Mouse (Mus musculus): ENCODE data around the gene Rhox3h. TPM values are rescaled to one million over a fixed set of nuclear protein-coding genes. Genes with fewer than 3 reads are reported as not detected.
"Not testable (repeated sequence)": the region's sequence is repeated elsewhere in the genome, so short reads cannot be mapped to it uniquely, and the experiment has no call there.

Gene Rhox3h
- not detected in 2 replicates for total RNA-seq (2021)
- long read RNA-seq = 0 reads

DNA sequence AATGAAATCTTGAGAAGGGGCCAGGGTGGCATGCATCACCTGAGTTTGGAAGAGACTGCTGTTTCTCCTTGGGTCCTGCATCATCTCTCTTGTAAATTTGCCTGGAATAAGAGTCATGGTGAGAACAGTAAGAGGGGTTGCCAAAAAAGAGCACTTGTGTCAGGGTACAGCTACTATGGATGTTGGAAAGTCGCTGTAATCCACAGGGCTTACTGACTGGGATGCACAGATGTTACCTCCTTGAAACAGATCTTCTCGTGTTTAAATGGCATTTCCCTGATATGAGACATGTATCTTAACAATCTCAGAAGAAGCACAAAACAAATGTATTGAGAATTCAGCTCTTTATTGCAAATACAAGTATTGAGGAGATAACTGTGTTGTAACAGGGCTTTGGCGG lies at the start of gene Rhox3h:
TSS of gene Rhox3h (minus strand) at position 101 of the 400 bp plus-strand sequence.
- DNase-seq = not testable (repeated sequence)

DNA sequence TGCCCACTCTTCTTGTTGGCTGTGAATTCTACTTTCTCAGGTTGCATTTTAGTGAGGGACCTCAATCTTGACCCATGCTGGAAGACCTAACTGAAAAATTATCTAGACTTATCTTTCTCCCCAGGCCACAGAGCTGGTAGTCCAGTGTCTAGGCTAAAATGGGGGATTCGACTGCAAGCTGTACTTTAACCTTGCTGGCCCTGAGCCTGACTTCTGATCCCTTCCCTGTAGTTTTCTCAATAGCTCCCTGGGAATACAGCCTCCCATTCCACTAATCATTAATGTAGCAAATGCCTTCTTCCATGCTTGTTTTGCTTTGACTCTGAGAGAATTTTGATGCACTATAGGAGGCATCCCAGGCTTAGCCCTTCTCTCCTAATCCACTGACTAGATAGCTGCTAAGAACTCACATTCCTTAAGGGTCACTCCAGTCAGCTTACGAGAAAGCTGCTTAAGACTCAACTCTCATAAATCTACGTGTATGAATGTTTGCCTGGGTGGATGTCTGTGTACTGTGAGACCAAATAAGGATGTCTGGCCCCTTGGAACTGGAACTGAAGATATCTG lies 33.3 kb upstream of the Rhox3h start:
- DNase-seq = no peak

DNA sequence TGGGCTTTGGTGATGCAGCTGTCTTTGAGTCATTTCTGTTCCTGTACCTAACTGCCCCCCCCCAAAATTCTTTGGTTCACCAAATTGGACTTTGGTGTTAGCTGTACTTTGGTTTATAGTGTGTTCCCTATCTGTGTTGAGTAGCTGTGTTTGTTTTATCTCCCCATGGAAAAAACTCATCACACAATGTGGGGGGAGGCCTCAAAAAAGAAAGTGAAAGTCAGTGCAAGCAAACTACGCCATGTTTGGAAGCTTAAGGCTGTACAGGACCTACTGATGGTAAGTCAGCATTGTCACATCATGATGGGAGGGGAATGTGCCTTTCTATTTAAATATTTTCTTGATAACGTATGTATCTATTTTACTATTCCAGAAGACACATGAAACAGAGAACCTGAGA lies 23.7 kb upstream of the Rhox3h start:
- no peak for DNase-seq

DNA sequence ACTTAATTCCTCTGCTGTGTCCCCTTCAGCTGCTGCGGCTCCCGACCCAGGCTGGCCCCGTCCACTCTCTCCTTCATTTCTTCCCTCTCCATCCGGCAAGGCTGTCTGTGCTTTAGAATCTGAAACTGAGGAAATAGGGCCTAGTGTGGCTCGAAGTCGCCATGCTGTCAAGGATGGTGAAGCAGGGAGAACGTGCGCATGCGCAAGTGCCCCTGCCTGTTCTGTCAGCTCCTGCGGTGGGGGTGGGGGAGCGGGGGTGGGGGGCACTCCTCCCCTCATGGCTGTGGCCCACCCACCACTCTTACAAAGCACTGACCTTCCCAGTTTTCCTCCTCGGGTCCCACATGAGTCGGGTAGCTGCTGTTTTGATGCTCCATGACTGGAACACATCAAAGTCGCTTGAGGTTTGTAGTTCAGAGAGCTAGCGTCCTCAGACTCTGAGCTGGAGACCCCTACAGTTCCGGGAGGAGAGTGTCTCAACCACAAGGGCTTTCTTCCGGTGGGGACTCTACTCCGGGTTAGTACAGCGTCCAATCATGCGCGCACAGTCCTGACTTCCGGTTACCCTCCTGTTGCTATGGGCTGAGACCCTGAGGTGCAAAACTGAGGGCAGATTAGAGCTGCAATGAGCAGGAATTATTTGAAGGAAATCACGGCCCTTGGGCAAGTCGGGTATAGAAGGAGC lies 14.6 kb upstream of the Rhox3h start:
- DNase-seq = no peak

DNA sequence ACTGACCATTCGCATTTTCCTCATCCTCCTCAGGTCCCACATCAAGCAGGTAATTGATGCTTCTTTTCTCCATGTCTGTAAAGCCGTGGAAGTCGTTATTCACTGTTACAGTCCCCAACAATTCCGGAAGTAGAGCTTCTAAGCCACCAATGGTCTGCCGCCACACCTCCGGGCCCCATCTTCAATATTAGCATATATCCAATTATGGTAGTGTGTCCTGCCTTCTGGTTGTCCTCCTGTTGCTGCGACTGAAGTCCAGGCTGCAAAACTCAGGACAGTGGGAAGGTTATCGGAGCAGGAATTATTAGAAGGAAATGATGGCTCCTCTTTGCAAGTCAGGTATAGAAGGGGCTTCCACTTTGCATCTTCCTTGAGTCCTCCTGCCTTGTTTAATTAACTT lies 4.6 kb upstream of the Rhox3h start, which contains the start of gene Rhox2h:
TSS of gene Rhox2h (minus strand) at position 101 of the 400 bp plus-strand sequence.
- not testable (repeated sequence) for DNase-seq

DNA sequence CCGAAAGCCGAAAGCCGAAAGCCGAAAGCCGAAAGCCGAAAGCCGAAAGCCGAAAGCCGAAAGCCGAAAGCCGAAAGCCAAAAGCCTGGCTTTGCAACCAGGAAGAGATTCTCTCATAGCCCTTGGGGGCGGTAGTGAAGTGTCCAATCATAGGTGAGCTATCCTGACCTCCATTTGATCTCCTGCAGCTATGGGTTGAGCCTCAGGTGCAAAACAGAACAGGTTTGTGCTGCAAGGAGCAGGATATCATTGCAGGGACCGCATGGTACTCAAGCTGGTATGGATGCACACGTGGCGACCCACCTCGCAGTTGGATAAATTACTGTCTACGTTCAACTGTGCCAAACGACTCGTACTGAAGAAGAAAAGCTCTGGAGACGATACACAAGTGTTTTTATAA lies 17.3 kb downstream of the Rhox3h start, which contains the start of gene Rhox4g:
TSS of gene Rhox4g (minus strand) at position 101 of the 400 bp plus-strand sequence.
- DNase-seq = not testable (repeated sequence)

DNA sequence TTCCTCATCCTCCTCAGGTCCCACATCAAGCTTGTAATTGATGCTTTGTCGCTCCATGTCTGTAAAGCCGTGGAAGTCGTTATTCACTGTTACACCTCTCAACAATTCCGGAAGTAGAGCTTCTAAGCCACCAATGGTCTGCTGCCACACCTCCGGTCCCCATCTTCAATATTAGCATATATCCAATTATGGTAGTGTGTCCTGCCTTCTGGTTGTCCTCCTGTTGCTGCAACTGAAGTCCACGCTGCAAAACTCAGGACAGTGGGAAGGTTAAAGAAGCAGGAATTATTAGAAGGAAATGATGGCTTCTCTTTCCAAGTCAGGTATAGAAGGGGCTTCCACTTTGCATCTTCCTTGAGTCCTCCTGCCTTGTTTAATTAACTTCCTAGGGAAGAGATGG lies 25.2 kb downstream of the Rhox3h start, which contains the start of gene Rhox2g:
TSS of gene Rhox2g (minus strand) at position 101 of the 400 bp plus-strand sequence.
- not testable (repeated sequence) for DNase-seq

DNA sequence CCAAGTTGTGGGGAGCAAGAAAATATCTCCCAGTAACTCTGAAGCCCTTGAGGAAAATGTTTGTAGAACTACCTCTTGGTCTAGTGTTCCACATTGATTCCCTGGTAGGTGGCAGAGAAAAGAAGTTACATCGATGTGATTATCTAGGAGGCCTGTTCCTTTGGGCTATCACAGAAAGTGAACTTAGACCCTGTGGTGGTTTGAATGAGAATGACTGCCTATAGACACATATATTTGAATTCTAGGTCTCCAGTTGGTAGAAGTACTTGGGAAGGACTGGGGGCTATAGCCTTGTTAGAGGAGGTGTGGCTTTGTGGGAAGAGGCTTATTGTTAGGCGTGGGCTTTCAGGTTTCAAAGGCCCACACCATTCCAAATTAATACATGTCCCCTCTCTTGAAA lies 40.1 kb downstream of the Rhox3h start, which contains the start of gene Rhox3g:
TSS of gene Rhox3g (minus strand) at position 101 of the 400 bp plus-strand sequence.
- not testable (repeated sequence) for DNase-seq

Other genes starting within 250 kb of the Rhox3h start
- not detected in 2 replicates for gene Rhox4b, start 236.3 kb downstream of the Rhox3h start, total RNA-seq (2021)
- gene Rhox2c, start 215.1 kb downstream of the Rhox3h start, total RNA-seq (2021) = not detected in 2 replicates
- not detected in 2 replicates for gene Rhox3c, start 210.2 kb downstream of the Rhox3h start, total RNA-seq (2021)
- not detected in 2 replicates for gene Rhox4c, start 188.4 kb downstream of the Rhox3h start, total RNA-seq (2021)
- gene Rhox2d, start 175.3 kb downstream of the Rhox3h start, total RNA-seq (2021) = not detected in 2 replicates
- not detected in 2 replicates for gene Rhox4d, start 154.4 kb downstream of the Rhox3h start, total RNA-seq (2021)
- not detected in 2 replicates for gene Rhox2e, start 138.3 kb downstream of the Rhox3h start, total RNA-seq (2021)
- gene Rhox3e, start 126.7 kb downstream of the Rhox3h start, total RNA-seq (2021) = not detected in 2 replicates
- gene Rhox4e, start 111.4 kb downstream of the Rhox3h start, total RNA-seq (2021) = not detected in 2 replicates
- gene Rhox2f, start 97.4 kb downstream of the Rhox3h start, total RNA-seq (2021) = not detected in 2 replicates
- gene Rhox3f, start 87.8 kb downstream of the Rhox3h start, total RNA-seq (2021) = not detected in 2 replicates
- not detected in 2 replicates for gene Rhox4f, start 61.1 kb downstream of the Rhox3h start, total RNA-seq (2021)
- gene Rhox3g, start 40.2 kb downstream of the Rhox3h start, total RNA-seq (2021) = not detected in 2 replicates
- not detected in 2 replicates for gene Rhox2g, start 25.3 kb downstream of the Rhox3h start, total RNA-seq (2021)
- not detected in 2 replicates for gene Rhox4g, start 17.4 kb downstream of the Rhox3h start, total RNA-seq (2021)
- not detected in 2 replicates for gene Rhox2h, start 4.5 kb upstream of the Rhox3h start, total RNA-seq (2021)
- not detected in 2 replicates for gene Rhox5, start 136.1 kb upstream of the Rhox3h start, total RNA-seq (2021)
- not detected in 2 replicates for gene Rhox6, start 158.1 kb upstream of the Rhox3h start, total RNA-seq (2021)
- not detected in 2 replicates for gene Rhox7a, start 162.9 kb upstream of the Rhox3h start, total RNA-seq (2021)
- not detected in 2 replicates for gene Rhox8, start 210.2 kb upstream of the Rhox3h start, total RNA-seq (2021)
- not detected in 2 replicates for gene Rhox7b, start 228.5 kb upstream of the Rhox3h start, total RNA-seq (2021)
- not detected in 2 replicates for gene Rhox9, start 233.0 kb upstream of the Rhox3h start, total RNA-seq (2021)